In genomic region chr17:65886571-65886970, GRCm38 (mm10) we compare ENCODE assay signal across 8 mouse cellular contexts. TPM values are rescaled to one million over a fixed set of nuclear protein-coding genes. Genes with fewer than 3 reads are reported as not detected.
DNase-seq lines count a peak whose midpoint lies in the region; ATAC-seq and TF ChIP-seq lines count a peak whose summit lies in the region.

No protein-coding gene starts in this region.

- H3K9me3 ChIP-seq in kidney, postnatal 0 days (replicated peaks; ENCODE audit: low read length) = no peaks in the 10 kb centered on the region
- no peaks in the 10 kb centered on the region for H3K9me3 ChIP-seq in embryonic facial prominence, embryonic 13.5 days
- no peaks in the 10 kb centered on the region for H3K9me3 ChIP-seq in hindbrain, embryonic 15.5 days
- no peaks in the 10 kb centered on the region for H3K9me3 ChIP-seq in midbrain, embryonic 15.5 days

- no peak overlapping the region for H3K4me3 ChIP-seq in kidney, postnatal 0 days (replicated peaks; ENCODE audit: low read depth, low read length)
- H3K4me3 ChIP-seq in embryonic facial prominence, embryonic 13.5 days = peak overlapping the region; percentile 92; the same call in 1 of the 2 replicates
- peak overlapping the region; percentile 82 for H3K4me3 ChIP-seq in hindbrain, embryonic 15.5 days
- peak overlapping the region; percentile 72 for H3K4me3 ChIP-seq in midbrain, embryonic 15.5 days

- peak; percentile 74 for DNase-seq in kidney, postnatal 0 days (ENCODE audit: low spot score)
- no peak for DNase-seq in kidney, postnatal 14 days
- no peak for DNase-seq in gastrocnemius, postnatal 25 days
- no peak for DNase-seq in left cerebral cortex, adult 9 months (ENCODE audit: low spot score in 2 of 2)
- DNase-seq in c-Kit-positive CD71-positive TER-119-positive erythroid progenitor cells, embryonic 14.5 days (ENCODE audit: low spot score) = no peak

- no peaks in the 10 kb centered on the region for H3K27me3 ChIP-seq in kidney, postnatal 0 days (ENCODE audit: insufficient read depth, low read length)
- H3K27me3 ChIP-seq in embryonic facial prominence, embryonic 13.5 days = no peaks in the 10 kb centered on the region
- H3K27me3 ChIP-seq in hindbrain, embryonic 15.5 days = no peaks in the 10 kb centered on the region
- no peaks in the 10 kb centered on the region for H3K27me3 ChIP-seq in midbrain, embryonic 15.5 days (replicated peaks)

- 0 out of 2 replicates have a peak overlapping the region, but pooled peaks have one; percentile 64 for H3K9ac ChIP-seq in kidney, postnatal 0 days (ENCODE audit: low read depth, low read length)
- 0 out of 2 replicates have a peak overlapping the region, but pooled peaks have one; percentile 21 for H3K9ac ChIP-seq in embryonic facial prominence, embryonic 13.5 days
- H3K9ac ChIP-seq in hindbrain, embryonic 15.5 days = no peak overlapping the region
- peak overlapping the region; percentile 51; the same call in 1 of the 2 replicates for H3K9ac ChIP-seq in midbrain, embryonic 15.5 days

- no peak for TF ChIP-seq CTCF in kidney, postnatal 0 days (IDR thresholded peaks at IDR 0.05; ENCODE audit: low read depth)

- H3K4me2 ChIP-seq in kidney, postnatal 0 days (ENCODE audit: low read length) = peak overlapping the region; percentile 99
- H3K4me2 ChIP-seq in embryonic facial prominence, embryonic 13.5 days = peak overlapping the region; percentile 94
- peak overlapping the region; percentile 97 for H3K4me2 ChIP-seq in hindbrain, embryonic 15.5 days
- peak overlapping the region; percentile 74 for H3K4me2 ChIP-seq in midbrain, embryonic 15.5 days

- peak overlapping the region; percentile 97 for H3K27ac ChIP-seq in kidney, postnatal 0 days
- peak overlapping the region; percentile 99 for H3K27ac ChIP-seq in embryonic facial prominence, embryonic 13.5 days
- H3K27ac ChIP-seq in hindbrain, embryonic 15.5 days (replicated peaks) = peak overlapping the region; percentile 97
- peak overlapping the region; percentile 92 for H3K27ac ChIP-seq in midbrain, embryonic 15.5 days

- 39% methylated on average over 9 of the region's 9 CpGs for WGBS in kidney, postnatal 0 days
- WGBS in embryonic facial prominence, embryonic 13.5 days = 74% methylated on average over 9 of the region's 9 CpGs
- WGBS in hindbrain, embryonic 15.5 days = 83% methylated on average over 9 of the region's 9 CpGs
- 81% methylated on average over 9 of the region's 9 CpGs for WGBS in midbrain, embryonic 15.5 days

- ATAC-seq in kidney, postnatal 0 days (replicated peaks; ENCODE audit: low FRiP score, low read depth) = no peak
- ATAC-seq in embryonic facial prominence, embryonic 13.5 days (ENCODE audit: insufficient number of reproducible peaks, insufficient read depth, low FRiP score, low TSS enrichment, low read depth) = no peak
- no peak for ATAC-seq in hindbrain, embryonic 15.5 days (ENCODE audit: low FRiP score, low read depth)
- no peak for ATAC-seq in midbrain, embryonic 15.5 days (replicated peaks)

- peaks cover 7% of the 10 kb centered on the region; the same call in 1 of the 2 replicates for H3K4me1 ChIP-seq in kidney, postnatal 0 days (replicated peaks; ENCODE audit: insufficient read depth, low read length)
- peaks cover 32% of the 10 kb centered on the region for H3K4me1 ChIP-seq in embryonic facial prominence, embryonic 13.5 days
- peaks cover 39% of the 10 kb centered on the region for H3K4me1 ChIP-seq in hindbrain, embryonic 15.5 days (replicated peaks)
- H3K4me1 ChIP-seq in midbrain, embryonic 15.5 days = peaks cover 38% of the 10 kb centered on the region

- H3K36me3 ChIP-seq in kidney, postnatal 0 days (ENCODE audit: insufficient read depth, low read length) = no peaks in the 10 kb centered on the region
- H3K36me3 ChIP-seq in embryonic facial prominence, embryonic 13.5 days = no peaks in the 10 kb centered on the region
- H3K36me3 ChIP-seq in hindbrain, embryonic 15.5 days = no peaks in the 10 kb centered on the region
- H3K36me3 ChIP-seq in midbrain, embryonic 15.5 days (replicated peaks) = no peaks in the 10 kb centered on the region

RNA-seq across cellular contexts. Expression of gene Ralbp1, which starts 1.0 kb away (rescaled TPM):
- polyA plus RNA-seq in kidney, postnatal 0 days (2015; fragmentation: Nextera tagmentation; extraction: Ambion mirVana) = 72.1 and 74.2 TPM in 2 replicates
- polyA plus RNA-seq in embryonic facial prominence, embryonic 13.5 days (2015; fragmentation: Nextera tagmentation; extraction: Ambion mirVana) = 94.1 and 105 TPM in 2 replicates
- 58.0 and 62.9 TPM in 2 replicates for polyA plus RNA-seq in hindbrain, embryonic 15.5 days (2015; fragmentation: Nextera tagmentation; extraction: Ambion mirVana)
- polyA plus RNA-seq in midbrain, embryonic 15.5 days (2015; fragmentation: Nextera tagmentation; extraction: Ambion mirVana) = 57.6 and 67.4 TPM in 2 replicates
- 10 to 100 TPM; 20.2 to 20.5 TPM for total RNA-seq in gastrocnemius, postnatal 25 days (2021)
